Mouse (Mus musculus) Patski (cell line): ENCODE measurements at regions not wholly inside any gene's neighbourhood (a gene's known extent, or its start where the extent isn't known, plus 50 kb on each side); places are given as distances from the start of the nearest gene placed in this dataset.

Experiments
- ATAC-seq: fragments of 100-300 bp; one replicate; pipeline ENCODE4 v1.8.0; 2021
- CTCF ChIA-PET: fragments of 350-600 bp; sonication (Branson Sonifier 250); formaldehyde crosslinking; loops from one replicate; lab custom pipeline; 2022; ENCODE audit warnings: inconsistent platforms; lab: Charles Lee
- POLR2A ChIA-PET: fragments of 350-600 bp; sonication (Branson Sonifier 250); formaldehyde crosslinking; loops from one replicate; lab custom pipeline; 2022; ENCODE audit warnings: antibody characterized with exemption, inconsistent platforms; lab: Charles Lee
- DNase-seq: peaks from one replicate; pipeline ENCODE4 v3.0.0-alpha.2; 2011; ENCODE audit warnings: low read depth, low spot score
- H3K27me3 ChIP-seq: fragments of 371-371 bp; one replicate; pipeline ENCODE4 v1.5.1; 2021
- CTCF ChIP-seq: fragments of 100-300 bp; IDR thresholded peaks from one replicate; pipeline ENCODE4 v1.5.1; 2021
- in situ Hi-C: fragments of 300-500 bp; cut with MboI; formaldehyde crosslinking; loops from 3 replicates; pipeline ENCODE4 v1.11.1; 2018; ENCODE audit warnings: low pct_unique_long_range_greater_than_20kb, mixed read lengths

DNA sequence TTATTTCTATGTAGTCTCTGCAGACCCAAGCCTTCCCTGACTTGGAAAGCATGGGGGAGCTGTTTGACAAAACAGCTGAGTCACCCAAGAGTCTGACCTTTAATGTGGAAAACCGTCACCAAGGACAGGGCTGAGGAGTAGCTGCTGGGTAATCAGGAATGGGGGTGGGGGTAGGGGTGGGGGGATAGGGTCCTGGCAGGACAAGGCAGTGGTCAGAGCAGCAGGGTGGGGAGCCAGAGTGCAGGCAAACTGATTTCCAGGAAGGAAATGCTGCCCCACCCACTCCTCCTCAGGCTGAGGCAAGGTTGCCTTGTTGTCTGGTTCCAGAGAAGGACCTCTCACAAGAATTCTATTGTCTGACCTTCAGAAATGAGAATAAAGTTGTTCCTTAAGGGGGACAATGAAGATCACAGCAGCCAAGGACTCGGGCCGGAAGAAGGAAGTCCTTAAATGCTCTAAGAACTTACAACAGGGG is 266.6 kb downstream of the Plpp3 start:
- ChIA-PET CTCF (interaction anchor here (1.2 kb wide), 1 partner anchor 26 kb away, joined by 3 read pairs; no protein-coding TSS in a partner anchor), POLR2A (no interaction called here)
- H3K27me3 ChIP-seq, result no peaks in the 10 kb centered on the region
- ATAC-seq (no peak), DNase-seq (no peak)
- in situ Hi-C loops, result no loop called here
- TF ChIP-seq CTCF, result no peak

DNA sequence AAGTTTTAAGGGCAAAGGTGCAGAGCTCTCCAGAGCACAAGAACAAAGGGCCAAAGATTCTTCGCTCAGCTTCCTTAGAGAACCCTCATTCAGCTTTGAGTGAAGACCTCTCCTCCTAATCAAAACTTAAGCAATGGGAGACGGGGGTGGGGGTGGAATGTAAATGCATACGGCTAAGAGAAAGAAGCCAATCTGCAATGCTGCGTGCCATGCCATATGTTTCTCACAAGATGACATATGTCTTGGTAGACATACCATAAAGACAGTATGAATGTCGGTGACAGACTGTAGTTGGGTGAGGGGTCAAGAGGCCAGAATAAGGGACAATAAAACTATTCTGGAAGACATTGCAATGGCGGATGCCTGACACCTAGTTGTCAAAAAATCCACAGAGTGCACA is 267.9 kb downstream of the Plpp3 start:
- ChIA-PET POLR2A (no interaction called here), CTCF (interaction anchor here (1.0 kb wide), 1 partner anchor 473 kb away, joined by 3 read pairs; no protein-coding TSS in a partner anchor)
- no peaks in the 10 kb centered on the region for H3K27me3 ChIP-seq
- ATAC-seq, result no peak
- in situ Hi-C loops, result no loop called here
- no peak for DNase-seq
- TF ChIP-seq CTCF, result no peak

DNA sequence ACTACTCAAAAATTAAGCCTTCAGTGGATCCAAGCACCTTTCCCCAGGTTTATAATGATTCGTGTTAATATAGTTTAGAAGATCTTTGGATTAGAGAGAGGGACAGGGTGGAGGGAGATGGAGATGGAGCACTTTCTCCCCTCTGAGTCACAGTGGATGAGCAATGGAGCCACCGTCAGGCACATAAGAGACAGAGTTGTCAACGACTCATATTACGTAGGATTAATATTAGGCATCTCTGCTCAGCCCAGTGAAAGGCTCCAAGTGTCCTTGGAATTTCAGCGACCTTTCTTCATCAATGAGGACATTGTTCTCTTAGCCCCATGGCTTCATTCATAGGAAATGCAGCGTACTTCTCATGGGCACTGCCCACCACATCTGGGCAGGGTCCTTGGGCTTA is 270.4 kb downstream of the Plpp3 start:
- DNase-seq (no peak), ATAC-seq (no peak)
- no peaks in the 10 kb centered on the region for H3K27me3 ChIP-seq
- in situ Hi-C loops, result no loop called here
- POLR2A ChIA-PET, result no interaction called here
- TF ChIP-seq CTCF, result no peak
- CTCF ChIA-PET, result no interaction called here

DNA sequence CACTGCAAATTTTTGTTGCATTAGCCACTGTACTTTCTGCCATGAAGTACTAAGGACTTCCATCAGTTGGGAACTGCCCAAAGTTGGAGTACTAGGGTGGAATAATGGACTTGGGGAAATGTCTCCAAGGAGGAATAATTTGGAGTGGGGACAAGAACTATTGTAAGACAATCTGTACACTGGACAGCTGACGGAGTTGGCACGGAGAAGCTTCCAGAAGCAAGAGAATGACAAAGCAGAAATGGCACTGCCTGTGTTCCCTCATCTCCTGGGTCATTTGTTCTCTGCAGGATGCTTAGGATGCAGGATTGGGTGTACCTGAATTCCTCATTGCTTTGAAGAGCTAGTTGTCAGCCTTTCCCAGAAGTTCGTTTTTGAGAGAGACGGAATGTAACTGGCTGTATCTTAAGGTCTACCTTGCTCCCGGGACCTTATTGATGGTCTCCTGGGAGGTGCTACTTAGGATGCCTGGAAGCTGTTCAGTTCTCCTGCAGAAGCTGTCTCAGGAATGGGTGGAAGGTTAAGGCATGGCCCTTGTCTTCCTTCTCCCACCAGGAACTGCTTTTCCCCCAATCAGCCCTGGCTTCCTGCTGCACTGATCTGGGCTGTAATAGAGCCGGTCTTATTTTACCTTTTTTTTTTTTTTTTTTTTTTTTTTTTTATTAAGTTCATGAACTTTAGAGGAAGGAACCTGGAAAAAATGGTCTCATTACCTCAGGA is 272.4 kb downstream of the Plpp3 start:
- TF ChIP-seq CTCF, result no peak

GRCm38 (mm10) chr4:105432461-105432860 is 275.3 kb downstream of the Plpp3 start:
- TF ChIP-seq CTCF, result no peak
- ATAC-seq (no peak), DNase-seq (no peak)
- POLR2A ChIA-PET, result no interaction called here
- in situ Hi-C loops, result no loop called here
- CTCF ChIA-PET, result no interaction called here
- no peaks in the 10 kb centered on the region for H3K27me3 ChIP-seq

More for the DNA sequence above, 272.4 kb downstream of the Plpp3 start:
- ChIA-PET CTCF (no interaction called here), POLR2A (no interaction called here)
- DNase-seq, result no peak
- no peak for ATAC-seq
- in situ Hi-C loops, result no loop called here
- no peaks in the 10 kb centered on the region for H3K27me3 ChIP-seq

DNA sequence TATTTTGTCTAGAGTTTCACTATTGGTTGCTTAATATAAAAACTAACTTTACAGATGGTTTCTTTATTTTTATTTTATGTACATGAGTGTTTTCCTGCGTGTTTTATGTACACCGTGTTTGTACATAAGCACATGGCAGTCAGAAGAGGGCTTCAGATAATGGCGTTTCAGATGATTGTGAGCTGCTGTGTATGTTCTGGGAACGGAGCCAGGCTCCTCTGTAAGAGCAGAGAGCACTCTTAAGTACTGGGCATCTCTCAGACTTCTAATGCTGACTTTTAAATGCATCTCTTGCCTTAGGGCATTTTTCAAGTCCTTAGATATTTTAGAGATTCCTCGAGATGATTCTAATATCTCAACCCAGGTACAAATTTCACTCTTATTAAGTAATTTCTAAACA is 280.0 kb downstream of the Plpp3 start:
- no peak for TF ChIP-seq CTCF
- CTCF ChIA-PET, result no interaction called here
- no peaks in the 10 kb centered on the region for H3K27me3 ChIP-seq
- DNase-seq (no peak), ATAC-seq (no peak)
- POLR2A ChIA-PET, result no interaction called here
- in situ Hi-C loops, result no loop called here

DNA sequence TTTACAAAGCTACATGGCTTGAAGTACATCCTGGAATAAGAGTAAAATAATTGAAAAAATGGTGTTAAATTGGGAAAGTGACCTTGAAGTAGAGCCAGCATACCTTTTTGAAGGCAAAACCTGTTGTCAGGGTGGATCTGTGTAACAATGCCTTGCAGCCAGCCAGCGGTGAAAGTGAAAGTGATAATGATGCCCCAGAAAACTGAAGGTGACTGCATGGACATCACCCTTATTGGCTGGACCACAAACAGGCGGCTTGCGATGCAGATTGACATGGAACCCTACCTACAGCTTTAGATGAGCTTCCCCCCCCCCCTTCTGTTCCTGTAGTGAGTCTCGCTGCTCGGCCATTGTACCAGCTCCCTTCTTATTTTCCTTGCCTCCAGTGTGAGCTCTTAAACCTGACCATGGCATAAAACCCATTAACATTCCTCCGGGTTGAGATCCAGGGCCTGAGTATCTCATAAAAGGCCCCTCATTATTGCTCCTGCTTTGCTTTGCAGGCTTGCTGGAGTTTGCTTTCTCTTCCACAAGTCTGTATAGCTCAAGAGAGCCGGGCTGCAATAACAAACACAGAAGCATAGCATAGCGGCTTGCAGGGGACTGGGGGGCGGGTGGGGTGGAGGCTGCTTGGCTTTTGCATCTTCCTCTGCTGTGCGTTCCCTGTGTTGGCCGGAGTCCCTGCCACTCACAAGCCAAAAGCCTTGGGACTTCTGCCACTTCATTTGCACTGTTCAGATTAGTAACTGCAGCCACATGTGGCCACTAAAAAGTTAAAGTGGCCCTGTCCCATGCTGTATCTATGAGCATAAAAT is 292.1 kb downstream of the Plpp3 start:
- ChIA-PET CTCF (interaction anchor here (1.1 kb wide), 1 partner anchor 25 kb away, joined by 3 read pairs; no protein-coding TSS in a partner anchor), POLR2A (no interaction called here)
- no peak for DNase-seq
- in situ Hi-C loops, result no loop called here
- H3K27me3 ChIP-seq, result no peaks in the 10 kb centered on the region
- ATAC-seq, result no peak
- TF ChIP-seq CTCF, result no peak

DNA sequence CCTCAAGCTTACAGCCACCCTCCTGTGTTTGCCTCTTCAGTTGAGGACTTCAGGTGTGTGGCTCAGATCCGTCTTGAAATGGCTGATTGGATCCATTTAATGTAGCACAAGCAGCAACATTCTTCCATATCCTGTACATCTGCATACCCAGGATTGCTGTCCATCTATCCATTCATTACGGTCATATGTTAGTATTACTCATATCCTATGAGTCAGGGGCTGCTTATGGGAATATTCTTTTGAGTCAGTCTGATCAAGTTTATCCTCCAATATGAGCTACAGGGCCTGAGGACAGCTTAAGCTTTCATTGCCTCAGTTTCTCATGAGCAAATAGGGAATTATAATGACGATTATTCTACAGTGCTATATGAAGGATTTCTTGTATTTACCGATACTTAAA is 293.7 kb downstream of the Plpp3 start:
- DNase-seq, result no peak
- no peak for ATAC-seq
- in situ Hi-C loops, result no loop called here
- H3K27me3 ChIP-seq, result no peaks in the 10 kb centered on the region
- POLR2A ChIA-PET, result no interaction called here
- TF ChIP-seq CTCF, result no peak
- CTCF ChIA-PET, result interaction anchor here (0.9 kb wide), 1 partner anchor 15 kb away, joined by 3 read pairs; no protein-coding TSS in a partner anchor

DNA sequence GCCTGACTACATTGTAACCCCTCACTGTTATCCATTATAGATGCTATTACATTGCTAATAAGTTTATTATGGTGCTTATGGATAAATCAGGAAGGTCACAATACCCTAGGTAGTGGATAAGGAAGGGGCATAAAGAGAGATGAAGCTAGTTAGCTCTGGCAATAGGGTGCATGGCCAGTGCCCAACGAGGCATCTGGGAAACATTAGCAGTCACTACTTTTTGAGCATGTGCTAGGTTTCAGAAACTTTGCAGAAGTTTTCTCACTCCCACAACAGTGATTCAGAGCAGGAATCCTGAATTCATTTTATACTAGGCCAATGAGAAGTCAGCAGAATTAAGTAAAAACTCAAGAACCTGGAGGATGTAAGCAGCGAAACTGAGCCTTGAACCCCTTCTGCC is 294.7 kb downstream of the Plpp3 start:
- no peak for TF ChIP-seq CTCF
- no peak for DNase-seq

DNA sequence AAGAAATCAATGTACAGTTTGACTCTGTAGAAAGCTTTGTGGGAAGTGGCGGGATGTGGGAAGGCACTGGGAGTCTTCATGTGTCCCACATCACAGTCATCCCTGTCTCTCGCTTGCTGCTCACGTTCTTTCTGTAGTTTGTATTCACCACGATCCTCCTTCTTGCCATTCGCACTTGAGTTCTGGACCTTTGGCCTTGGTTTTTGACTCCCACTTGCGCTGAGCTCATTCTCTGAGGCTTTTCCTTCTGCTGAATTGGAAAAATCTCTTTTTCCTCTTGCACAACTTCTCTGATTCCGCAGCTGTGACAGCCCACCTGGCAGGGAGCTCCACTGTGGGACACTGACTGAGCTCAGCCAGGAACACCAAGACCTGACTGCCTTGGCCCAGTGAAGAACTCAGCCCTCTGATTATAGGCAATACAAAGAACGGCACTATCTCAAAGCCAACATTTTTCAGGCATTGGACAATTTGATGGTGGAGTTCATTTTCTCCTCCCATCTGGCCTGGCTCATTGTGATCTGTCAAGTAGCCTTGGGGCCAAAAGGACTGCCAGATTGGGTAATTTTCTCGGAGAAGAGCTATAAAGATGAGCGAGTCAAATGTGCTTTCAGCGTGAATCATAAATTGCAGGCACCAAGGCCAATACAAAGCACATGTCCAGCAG is 299.9 kb downstream of the Plpp3 start:
- POLR2A ChIA-PET, result no interaction called here
- no peak for DNase-seq
- in situ Hi-C loops, result no loop called here

More for the DNA sequence above, 294.7 kb downstream of the Plpp3 start:
- ATAC-seq, result no peak
- CTCF ChIA-PET, result no interaction called here
- POLR2A ChIA-PET, result interaction anchor here (0.5 kb wide), 1 partner anchor 68 kb away, joined by 3 read pairs; no protein-coding TSS in a partner anchor
- no peaks in the 10 kb centered on the region for H3K27me3 ChIP-seq
- in situ Hi-C loops, result no loop called here

More for the DNA sequence above, 299.9 kb downstream of the Plpp3 start:
- ATAC-seq, result no peak
- no peak for TF ChIP-seq CTCF
- CTCF ChIA-PET, result no interaction called here
- H3K27me3 ChIP-seq, result no peaks in the 10 kb centered on the region
